Mouse (Mus musculus) naive thymus-derived CD4-positive, alpha-beta T cell, adult 2 months (primary cell): ENCODE data around the gene Elovl7.

Source experiments
- DNase-seq: peaks from one replicate; pipeline ENCODE4 v3.0.0-alpha.2; 2011; ENCODE audit warnings: low read depth

The Elovl7 gene

DNA sequence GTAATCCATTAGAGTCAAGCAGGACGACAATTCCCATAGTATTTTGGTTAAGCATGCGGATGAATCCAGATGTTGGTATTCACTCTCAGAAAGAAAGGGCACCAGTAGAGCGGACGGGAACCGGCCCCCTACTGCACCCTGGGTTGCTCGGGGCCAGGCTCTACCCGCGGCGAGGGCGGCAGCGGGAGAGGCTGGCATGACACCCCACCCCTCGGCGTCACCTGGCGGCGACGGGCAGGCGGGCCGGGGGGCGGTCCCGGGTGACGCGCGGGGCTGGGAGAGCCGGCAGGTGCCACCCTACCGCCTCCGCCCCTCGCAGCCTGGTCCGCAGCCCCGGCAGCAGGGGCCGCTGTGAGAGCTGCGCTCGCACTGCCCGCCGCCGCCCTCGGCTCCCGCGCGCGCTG is at the start of gene Elovl7:
Gene Elovl7, plus strand, starts transcription at position 324 of the 404 bp plus-strand sequence.
- DNase-seq, result peak; percentile 89

DNA sequence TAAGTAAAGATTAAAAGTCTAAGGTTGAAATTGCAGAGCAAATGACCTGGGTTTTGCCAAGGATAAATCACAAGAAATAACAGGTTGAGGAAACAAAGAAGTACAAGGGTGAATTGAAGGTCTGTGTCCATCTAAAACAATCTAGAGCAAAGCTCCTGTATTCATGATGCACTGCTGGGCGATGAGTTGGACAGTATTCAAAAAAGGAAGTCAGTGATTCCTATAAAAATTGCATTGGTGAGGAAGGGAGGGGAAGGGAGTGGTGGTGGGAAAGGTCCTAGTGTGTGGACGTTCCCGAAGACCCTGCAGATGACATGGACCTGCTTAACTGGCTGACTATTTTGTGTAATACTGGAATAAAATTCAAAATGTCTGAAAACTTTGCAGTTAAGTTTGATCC is 49.6 kb upstream of the Elovl7 start:
- no peak for DNase-seq

DNA sequence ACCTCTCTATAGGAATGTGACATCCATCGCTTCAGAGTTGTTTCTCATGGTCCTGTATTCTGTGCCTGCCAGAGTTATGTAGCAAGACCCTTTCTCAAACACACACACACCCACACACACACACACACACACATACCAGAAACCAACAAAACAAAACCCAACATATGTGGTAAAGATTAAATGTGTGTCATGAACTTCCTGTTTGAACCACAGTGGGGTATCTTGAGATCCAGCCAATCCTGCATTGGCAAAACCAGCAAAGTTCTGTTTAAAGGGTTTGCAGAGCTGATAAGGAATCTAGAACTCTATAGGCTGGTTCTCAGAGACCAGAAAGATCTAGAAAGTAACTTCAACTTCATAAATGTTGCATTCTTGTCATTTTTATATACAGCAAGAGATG is 44.2 kb upstream of the Elovl7 start:
- peak; percentile 20 for DNase-seq

DNA sequence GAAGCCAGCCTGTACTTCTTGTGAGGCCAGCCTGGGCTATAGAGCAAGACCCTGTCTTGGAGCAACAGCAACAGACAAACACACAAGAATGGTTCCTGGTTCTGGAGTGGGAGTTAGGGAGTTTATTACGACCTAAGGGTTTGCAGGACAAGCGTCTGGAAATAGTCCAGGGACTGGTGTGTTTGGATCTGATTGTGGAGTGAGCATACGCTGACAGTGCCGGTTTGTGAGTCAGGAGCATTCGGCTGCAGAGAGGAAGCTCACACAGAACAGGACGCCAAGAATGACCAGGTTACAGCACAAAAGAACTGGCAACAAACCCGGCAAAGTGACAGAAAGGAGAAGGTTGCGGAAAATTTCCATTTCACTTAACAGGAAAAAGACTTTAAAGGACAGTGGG is 43.7 kb upstream of the Elovl7 start:
- DNase-seq, result no peak

DNA sequence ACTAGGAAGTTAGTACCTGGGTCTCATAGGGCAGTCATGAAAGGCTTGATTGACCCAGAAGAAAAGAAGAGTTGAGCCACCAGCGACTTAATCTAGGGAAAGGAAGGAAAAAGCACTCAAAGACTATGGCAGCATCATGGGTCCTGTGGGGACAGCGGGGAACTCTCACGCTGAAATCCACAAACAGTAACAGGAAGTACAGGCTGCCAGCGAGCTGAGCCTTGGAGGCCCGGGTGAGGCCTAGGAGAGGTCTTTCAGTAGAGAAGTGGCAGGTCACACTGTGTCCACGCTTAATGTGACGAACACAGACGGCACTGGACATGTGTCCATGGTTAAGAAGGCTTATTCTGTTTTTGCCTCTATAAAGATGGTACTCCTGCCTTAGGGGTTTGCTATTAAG is 34.6 kb upstream of the Elovl7 start:
- no peak for DNase-seq

DNA sequence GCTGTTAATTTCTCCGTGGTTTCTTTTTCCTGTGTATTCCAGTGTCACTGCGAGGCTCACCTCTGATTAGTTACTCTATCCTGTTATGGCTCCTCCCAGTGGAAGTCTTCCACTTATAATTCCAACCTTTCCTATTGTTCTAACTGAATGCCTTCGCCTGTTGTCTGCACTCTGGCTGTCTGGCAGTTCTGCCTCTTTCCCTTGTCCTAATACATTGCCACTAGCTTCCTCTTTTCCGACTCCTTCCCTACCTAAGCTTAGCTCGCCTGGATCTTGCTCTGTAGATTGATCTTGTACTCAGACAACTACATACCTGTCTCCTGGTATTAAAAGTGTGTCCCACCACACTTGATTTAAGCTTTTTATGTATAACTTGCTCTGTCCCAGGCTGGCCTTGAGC is 33.4 kb upstream of the Elovl7 start:
- DNase-seq, result no peak

DNA sequence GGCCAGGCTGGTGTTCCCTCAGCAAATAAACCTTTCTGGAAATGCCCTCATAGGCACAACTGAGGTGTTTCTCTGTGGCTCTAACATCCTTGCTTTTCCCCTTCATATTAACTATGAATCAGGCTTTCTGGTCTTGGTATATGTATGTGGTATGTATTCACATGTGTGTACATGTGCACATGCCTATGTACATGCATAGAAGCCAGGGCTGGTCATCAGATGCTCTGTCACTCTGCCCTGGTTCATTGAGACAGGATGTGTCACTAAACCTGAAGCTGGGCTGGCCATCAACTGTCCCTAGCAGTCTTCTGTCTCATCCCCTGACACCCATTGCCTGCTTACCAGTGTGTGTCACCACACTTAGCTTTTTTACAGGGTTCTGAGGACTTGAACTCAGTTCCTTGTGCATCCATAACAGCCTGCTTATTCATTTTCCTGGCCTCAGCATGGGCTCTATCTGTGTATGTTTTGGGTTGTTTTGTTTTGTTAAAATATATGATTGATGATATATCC is 29.4 kb upstream of the Elovl7 start:
- no peak for DNase-seq

DNA sequence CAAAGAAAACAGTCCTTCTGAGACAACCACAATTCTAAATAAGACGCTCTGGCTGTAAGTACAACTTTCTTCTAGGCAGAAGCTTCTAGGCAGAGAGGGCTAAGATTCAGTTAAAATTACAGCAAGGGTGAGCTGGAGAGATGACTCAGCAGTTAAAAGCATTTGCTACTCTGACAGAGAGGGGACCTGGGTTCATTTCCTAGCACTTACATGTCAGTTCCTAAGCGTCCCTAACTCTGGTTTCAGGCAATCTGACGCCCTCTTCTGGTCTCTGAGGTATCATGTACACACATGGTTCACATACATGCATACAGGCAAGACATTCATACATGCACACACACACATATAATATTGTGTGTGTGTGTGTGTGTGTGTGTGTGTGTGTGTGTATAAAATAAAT is 28.7 kb upstream of the Elovl7 start:
- DNase-seq, result no peak

DNA sequence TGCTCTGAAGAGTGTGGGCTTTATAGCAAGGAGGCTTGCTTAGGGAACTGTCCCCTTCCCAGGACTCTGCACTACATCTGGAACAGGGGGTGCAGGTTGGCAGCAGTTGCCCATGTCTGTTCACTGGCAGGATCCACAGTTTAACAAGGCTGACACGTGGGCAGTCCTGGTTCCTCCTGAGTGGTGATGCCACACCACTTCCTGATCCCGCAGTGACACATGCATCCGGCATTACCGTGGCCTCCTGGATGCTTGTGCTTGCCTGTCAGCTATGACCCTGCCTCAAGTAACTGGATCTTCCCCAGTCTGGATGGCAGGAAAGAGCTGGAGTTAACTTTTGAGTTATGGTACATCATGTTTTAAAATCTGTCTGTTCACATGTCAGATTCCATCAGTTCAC is 26.2 kb upstream of the Elovl7 start:
- DNase-seq, result no peak

DNA sequence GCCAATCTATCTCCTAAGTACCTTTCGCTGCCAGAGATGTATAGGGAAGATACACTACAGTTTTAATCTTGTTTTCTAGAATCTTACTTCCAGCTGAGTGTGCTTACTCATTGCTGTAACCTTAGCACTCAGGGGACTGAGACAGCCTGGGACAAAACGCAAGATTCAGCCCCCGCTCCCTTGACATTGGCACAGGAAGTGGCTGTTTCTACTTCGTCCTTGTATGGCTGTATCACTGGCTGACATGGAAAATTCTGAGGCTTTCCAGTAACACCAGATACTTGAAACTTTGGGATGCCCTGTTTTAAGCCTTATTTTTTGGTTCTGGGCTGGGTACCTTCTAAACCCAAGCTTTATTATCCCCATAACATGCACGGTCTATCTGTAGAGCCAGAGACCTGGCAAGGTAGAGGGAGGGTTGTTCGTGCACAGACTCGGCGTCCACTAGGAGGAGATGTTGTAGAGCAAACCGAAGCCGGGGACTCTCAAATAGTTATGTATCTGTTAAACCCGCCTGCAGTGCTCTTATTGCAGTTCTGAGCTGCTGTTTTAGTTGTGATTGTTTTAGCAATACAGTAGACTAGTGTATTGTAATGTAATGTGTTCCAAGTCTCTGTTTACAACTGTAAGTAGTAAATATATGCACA is 23.0 kb upstream of the Elovl7 start:
- peak; percentile 80 for DNase-seq

DNA sequence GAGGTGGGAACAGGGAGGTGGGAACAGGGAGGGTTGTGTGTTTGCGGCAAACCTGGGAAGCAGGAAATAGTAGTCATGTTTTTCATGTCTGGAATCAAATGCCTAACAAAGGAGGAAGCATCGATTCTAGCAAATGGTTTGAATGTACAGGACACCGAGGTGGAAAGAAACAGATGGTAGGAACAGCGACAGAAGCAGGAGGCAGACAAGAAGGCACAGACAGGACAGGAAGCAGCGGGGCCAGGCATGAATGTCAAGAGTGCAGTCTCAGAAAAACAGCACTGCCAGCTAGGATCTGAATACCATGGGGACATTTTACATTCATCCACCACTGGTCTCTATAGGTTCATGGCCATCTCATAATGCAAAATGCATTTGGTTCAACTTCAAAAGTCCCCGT is 18.7 kb upstream of the Elovl7 start:
- no peak for DNase-seq

DNA sequence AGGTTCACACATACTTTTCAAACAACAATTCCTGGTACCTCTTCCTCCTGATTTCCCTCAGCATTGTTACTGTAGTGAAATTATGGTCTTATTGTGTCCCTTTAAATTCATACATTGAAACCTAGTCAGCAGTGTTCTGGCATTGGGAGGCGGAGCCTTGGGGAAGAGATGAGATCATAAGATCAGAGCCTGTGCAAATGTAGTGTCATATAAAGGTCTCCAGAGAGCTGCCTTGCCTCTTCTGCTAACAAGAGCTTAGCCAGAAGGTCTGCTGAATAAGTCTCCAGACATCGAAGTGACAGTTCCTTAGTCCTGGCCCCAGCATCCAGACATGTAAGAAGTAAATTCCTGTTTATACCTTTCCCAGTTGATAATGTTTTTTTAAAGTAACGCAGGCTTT is 9.3 kb upstream of the Elovl7 start:
- no peak for DNase-seq

DNA sequence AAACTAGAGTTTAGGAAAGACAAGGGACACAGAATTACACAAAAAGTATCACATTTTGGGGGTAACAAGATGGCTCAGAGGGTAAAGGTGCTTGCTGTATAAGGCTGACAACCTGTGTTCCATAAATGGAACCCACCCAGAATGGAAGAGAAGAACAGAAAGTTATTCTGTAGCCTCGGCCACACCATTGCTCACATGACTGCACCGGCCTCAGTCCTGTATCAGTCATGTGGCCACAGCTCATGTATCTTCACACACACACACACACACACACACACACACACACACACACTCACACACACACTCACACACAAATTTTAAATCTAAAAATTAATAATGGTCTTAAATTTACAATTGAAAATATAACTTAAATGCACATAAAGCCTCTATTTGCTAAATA is 6.8 kb upstream of the Elovl7 start:
- DNase-seq, result no peak

DNA sequence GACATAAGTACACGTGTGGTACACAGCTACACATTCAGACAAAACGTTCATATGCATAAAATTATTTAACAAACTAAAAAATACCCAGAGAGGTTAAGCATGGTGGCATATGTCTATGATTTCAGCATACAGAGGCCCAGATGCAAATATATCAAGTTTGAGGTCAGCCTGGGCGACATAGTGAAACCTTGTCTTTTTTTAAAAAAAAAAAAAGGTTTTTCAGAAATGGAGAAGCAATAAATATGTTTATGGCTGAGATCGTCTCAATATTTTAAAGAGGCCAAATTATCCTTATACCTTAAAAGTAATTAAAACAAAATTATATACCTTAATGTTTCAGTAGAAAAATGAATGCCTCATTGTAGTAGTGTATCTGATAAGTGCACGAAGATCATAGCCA is 6.1 kb upstream of the Elovl7 start:
- DNase-seq, result no peak

DNA sequence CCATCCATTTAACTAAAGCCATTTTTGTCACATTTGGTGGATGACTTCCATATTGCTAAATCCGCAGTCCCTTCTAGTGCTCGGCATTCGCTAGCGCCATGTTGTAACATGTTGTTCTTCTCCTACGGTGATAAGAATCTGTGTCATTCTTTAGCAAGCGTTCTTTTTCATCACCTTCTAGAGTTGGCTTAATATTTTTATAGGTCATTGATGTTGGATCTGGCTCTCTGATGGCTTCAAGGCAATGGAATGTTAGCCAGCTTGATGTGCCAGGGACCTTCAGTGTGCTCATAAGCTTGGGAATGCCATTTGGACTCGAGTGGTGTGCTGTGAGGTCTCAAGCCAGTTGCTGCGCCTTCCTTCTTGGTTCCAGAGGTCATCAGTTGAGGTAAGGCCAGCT is 3.2 kb upstream of the Elovl7 start:
- DNase-seq, result no peak

DNA sequence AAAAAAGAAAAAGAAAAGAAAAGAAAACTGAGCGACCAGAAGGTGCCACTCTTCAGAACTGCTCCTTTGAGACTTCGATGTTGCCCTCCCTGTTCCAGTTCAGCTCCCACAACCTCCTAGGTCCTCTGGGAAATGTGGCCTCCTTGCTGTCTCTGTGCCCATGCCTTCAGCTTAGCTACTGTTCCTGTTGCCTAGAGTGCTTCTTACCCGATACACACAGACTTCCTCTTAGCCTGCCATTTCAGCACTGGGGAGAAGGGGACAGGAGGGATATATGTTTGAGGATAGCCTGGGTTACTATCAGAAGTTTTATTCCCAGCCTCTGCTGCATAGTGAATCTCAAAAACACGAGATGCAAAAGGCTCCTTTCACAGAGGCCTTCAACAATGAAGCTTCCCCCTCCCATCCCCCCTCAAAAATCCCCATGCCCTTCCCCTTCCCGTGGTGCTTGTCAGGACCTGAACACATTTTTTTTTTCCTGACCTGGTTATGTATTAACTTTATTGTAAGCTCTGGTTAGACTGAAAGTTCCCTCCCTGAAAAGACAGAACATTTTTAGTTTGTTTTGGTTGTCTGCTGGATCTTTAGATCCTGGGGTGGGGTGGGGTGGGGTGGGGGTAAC is 1.7 kb upstream of the Elovl7 start:
- no peak for DNase-seq

DNA sequence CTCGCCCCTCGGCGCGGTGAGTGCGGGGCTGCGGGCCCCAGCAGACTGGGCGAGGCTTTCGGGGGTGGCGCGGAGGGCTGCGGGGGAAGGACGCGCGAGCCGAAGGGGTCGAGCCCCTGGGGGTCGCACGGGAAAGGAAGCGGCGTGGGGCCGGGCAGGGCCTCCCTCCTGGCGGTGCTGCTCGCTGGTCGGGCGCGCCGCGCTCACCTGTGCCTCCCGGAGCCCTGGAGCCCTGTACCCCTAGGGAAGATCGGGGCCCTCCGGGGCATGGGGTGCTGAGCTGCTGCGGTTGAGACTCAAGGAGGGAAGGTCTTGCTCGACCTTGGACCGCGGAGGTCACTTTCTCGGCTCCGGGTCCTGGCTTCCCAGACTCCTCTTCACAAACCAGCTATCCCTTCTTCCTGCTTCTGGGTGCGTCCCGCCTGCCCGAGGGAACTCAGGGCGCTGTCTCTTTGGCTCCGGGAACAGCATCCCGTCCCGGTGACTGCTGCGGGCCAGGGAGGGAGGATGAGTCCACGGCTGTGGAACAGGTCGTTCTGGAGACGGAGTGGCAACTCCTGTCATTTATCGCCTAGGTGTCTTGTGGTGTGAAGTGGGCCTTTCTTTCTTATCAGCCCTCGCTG is 392 bp downstream of the Elovl7 start:
- no peak for DNase-seq

DNA sequence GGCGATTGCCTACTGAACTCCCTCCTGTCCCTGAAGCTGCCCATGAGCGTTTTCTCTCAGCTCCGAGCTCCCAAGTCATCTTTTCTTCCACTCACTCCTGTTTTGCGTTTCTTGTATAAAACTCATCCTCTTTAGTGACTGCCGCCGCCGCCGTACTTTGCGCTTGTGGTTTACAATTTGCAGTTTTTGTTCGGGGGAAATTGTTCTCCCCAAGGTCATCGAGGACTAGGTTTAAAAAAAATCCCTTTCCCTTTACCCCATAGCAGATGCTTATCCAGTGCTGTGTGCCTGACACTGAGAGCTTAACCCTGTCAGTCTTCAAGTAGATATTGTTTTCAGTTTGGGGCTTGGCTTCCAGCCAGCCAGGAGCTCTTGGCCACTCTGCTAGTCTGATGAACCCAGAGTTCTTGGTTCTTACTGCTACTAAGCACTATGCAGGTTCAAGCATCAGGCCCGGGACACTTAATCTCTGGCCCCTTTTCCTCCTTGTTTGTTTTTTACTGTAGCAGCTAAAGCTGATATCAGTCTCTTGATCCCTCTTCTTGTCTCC is 1.1 kb downstream of the Elovl7 start:
- DNase-seq, result peak; percentile 54

DNA sequence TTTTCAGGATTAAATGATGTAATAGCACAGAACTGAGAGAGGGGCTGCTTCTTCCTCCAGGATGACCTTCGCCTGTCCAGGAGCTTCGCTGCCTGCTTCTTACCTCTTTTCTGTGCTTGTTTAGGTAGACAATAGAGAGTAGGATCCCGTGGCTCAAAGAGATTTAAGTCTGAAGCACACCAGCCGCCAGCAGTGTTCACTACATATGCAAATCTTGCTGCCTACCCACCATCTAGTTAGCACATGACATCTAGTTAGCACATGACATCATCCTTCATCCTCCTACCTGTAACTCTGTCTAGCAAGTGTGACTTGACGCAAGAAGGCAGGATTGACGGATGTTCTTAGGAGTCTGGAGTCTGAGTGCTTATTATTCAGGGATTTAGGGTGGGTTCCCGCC is 5.6 kb downstream of the Elovl7 start:
- no peak for DNase-seq

DNA sequence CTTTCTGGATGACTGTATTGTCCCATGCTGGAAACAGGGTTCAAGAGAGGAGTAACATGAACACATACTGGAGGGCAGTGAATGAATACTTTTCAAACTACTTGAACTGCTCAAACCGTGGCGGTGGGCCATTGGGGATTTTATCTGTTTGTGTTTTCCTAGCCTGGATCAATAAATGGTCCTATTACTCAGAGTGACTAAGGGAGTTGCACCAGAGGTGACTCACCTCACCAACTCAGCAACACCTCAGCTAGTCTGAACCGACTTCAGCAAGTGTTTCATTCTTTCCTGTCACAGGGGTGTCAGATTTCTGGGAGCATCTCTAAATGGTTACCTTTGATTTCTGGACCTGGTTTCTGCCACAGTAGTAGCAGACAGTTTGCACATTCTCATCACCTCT is 15.0 kb downstream of the Elovl7 start:
- DNase-seq, result no peak

DNA sequence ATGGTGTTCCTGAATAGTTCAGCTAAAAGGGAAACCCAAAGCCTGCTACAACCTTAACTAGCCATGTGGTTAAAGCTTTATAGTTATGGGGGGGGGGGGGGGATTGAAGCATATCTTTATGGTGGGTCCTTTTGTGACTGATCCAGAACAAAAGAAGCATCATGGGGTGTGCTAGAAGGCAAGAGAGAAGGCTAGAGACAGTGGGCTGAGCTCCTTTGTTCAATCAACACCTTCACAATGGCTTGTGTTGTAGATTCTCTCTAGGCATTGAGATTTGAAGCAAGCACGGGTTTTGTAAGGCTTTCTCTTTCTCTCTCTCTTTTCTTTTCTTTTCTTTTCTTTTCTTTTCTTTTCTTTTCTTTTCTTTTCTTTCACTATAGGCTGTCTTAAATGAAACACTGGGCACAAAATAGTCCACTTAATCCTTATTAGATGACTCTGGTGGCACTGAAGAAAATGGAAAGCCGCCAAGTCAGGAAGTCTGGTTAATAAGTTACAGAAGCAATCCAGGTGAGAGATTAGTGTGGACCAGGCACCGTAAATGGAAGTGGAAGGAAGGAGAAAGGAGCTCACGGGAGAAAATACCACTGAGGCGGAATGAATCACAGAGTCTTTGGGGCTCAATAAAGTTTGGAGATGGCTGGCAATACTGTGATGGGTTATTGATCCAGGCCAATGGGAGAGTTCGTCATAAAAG is 15.6 kb downstream of the Elovl7 start:
- no peak for DNase-seq

DNA sequence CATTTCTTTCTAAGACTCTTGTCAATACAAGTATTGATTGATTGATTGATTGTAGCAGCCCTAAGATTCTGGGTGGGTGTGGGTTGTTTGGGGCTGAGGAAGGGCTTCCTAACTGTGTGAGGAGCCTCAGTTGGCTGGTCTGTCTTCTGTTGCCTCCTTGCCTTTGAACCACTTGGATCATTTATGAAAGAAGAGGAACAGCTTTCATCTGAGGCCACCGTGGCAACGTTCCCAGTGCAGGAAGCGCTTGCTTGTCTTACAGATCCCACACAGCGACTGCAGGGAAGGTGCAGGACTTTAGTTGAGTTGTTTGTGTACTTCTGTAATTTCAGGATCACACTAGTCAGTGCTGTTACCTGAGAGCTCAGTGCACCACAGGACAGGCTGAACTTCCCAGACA is 25.8 kb downstream of the Elovl7 start:
- no peak for DNase-seq

DNA sequence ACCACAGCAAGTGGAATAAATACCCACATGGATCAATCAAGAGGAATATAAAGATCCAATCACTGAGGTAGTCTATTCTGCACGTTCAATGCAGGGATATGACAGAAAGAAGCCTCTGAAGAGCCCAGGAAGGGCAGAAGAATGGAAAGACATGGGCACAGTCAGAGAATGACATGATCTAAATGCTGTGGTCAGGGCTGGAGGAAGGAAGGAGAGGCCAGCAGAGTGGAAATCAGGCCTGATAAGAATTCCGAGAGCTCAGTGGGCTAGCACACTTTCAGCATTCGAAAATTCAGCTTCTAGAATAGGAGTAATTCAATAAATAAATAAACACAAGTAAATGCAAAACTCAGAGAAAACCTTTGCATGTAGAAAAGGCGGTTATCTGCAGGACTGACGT is 27.5 kb downstream of the Elovl7 start:
- no peak for DNase-seq
